Mouse (Mus musculus) CH12.LX (cell line): ENCODE data around the gene Rhobtb1.

Source experiments
- CTCF ChIP-seq, 2 experiments: IDR thresholded peaks in 1 of 2; conservative IDR thresholded peaks in 1 of 2; 2 replicates each; pipeline ENCODE4 v1.5.1; 2011 to 2012; ENCODE audit warnings: low read depth in 2 of 2, low read length in 2 of 2, improper control_type of control experiment in 1 of 2, inconsistent platforms in 1 of 2, mild to moderate bottlenecking in 1 of 2, moderate library complexity in 1 of 2
- EP300 ChIP-seq: IDR thresholded peaks from 2 replicates; pipeline ENCODE4 v1.6.1; 2011; ENCODE audit warnings: low read length, improper control_type of control experiment
- JUND ChIP-seq: conservative IDR thresholded peaks from 2 replicates; pipeline ENCODE4 v1.6.1; 2011; ENCODE audit warnings: low read depth, low read length, improper control_type of control experiment
- MAFK ChIP-seq: IDR thresholded peaks from 2 replicates; pipeline ENCODE4 v1.6.1; 2011; ENCODE audit warnings: low read length, improper control_type of control experiment; ENCODE audit not compliant: insufficient replicate concordance
- MXI1 ChIP-seq: IDR thresholded peaks from 2 replicates; pipeline ENCODE4 v1.6.1; 2011; ENCODE audit warnings: mild to moderate bottlenecking, low read depth, low read length, improper control_type of control experiment
- POLR2A ChIP-seq: IDR thresholded peaks from 2 replicates; pipeline ENCODE4 v1.6.1; 2011; ENCODE audit warnings: low read depth, mild to moderate bottlenecking, improper control_type of control experiment, low read length
- TCF12 ChIP-seq: IDR thresholded peaks from 2 replicates; pipeline ENCODE4 v1.6.1; 2014; ENCODE audit warnings: low read depth, mild to moderate bottlenecking, inconsistent platforms, low read length, improper control_type of control experiment
- USF1 ChIP-seq: IDR thresholded peaks from 2 replicates; pipeline ENCODE4 v1.6.1; 2014; ENCODE audit warnings: low read depth, mild to moderate bottlenecking, inconsistent platforms, low read length, improper control_type of control experiment
- ZKSCAN1 ChIP-seq: IDR thresholded peaks from 2 replicates; pipeline ENCODE4 v1.6.1; 2012; ENCODE audit warnings: low read depth, inconsistent platforms, low read length, improper control_type of control experiment, borderline replicate concordance

DNA sequence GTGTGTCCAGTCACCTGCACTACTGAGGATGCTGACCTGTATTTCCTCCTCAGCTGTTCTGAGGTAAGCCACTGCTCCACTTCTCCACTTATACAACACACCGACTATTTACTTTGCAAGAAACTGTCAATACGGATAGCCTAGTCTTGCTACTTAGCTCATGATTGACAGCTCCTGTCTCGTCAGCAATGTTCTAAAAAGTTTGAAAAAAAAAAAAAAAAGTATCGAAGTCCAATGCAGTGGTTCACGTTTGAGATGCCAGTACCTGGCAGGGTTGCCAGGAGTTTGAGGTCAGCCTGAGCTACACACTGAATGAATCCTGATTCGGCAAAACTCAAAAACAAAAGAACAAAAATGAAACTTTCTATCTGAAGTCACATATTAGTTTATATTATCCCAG is 180.0 kb downstream of the Rhobtb1 start:
- no peak for TF ChIP-seq CTCF (conservative IDR thresholded peaks at IDR 0.05 in 1 of 2, IDR thresholded peaks at IDR 0.05 in 1 of 2; ENCODE audit: low read depth in 2 of 2, low read length in 2 of 2)
- no peak for TF ChIP-seq ZKSCAN1
- no peak for TF ChIP-seq POLR2A
- no peak for TF ChIP-seq USF1
- TF ChIP-seq EP300: no peak
- no peak for TF ChIP-seq MAFK
- no peak for TF ChIP-seq JUND
- TF ChIP-seq MXI1: no peak
- TF ChIP-seq TCF12: no peak
